Mouse (Mus musculus): ENCODE data around the gene Rhot1. TPM values are rescaled to one million over a fixed set of nuclear protein-coding genes. Genes with fewer than 3 reads are reported as not detected.

Gene Rhot1
- polyA plus RNA-seq (2015; fragmentation: Nextera tagmentation; extraction: Ambion mirVana): 57.6 and 60.4 TPM in 2 replicates

- no peaks in the 10 kb centered on the region for H3K9me3 ChIP-seq (ENCODE audit: low read length)
- H3K4me1 ChIP-seq (ENCODE audit: insufficient read depth, low read length): peaks cover 8% of the 10 kb centered on the region
- H3K36me3 ChIP-seq (ENCODE audit: insufficient read depth, low read length): peaks cover 4% of the 10 kb centered on the region; the same call in 1 of the 2 replicates
- peak within 1 kb of the TSS; percentile 95 for H3K27ac ChIP-seq (ENCODE audit: low read length)
- WGBS: under 1% methylated on average over 74 of the region's 78 CpGs
- H3K4me3 ChIP-seq (ENCODE audit: low read length): peak within 1 kb of the TSS; percentile 99
- H3K27me3 ChIP-seq (ENCODE audit: insufficient read depth, low read length): no peaks in the 10 kb centered on the region
- H3K9ac ChIP-seq (replicated peaks; ENCODE audit: low read length): peak within 1 kb of the TSS; percentile 92
- peak within 1 kb of the TSS; percentile 70 for H3K4me2 ChIP-seq (replicated peaks; ENCODE audit: low read depth, low read length)
- ATAC-seq (ENCODE audit: low FRiP score, low TSS enrichment): peak; percentile 95
Observed at GRCm38 (mm10) chr11:80208860-80209800, at the start of gene Rhot1. Rhot1 (plus strand) TSS chr11:80209019.

GRCm38 (mm10) chr11:80161041-80161440, 47.8 kb upstream of the Rhot1 start:
- 75% methylated on average over 4 of the region's 4 CpGs for WGBS

GRCm38 (mm10) chr11:80163362-80164116, 45.3 kb upstream of the Rhot1 start:
- peak overlapping the region; percentile 62 for H3K27ac ChIP-seq (ENCODE audit: low read length)
- H3K4me3 ChIP-seq (ENCODE audit: low read length): no peak overlapping the region
- H3K27me3 ChIP-seq (ENCODE audit: insufficient read depth, low read length): no peaks in the 10 kb centered on the region
- H3K4me2 ChIP-seq (replicated peaks; ENCODE audit: low read depth, low read length): no peak overlapping the region
- no peaks in the 10 kb centered on the region for H3K36me3 ChIP-seq (ENCODE audit: insufficient read depth, low read length)
- H3K9ac ChIP-seq (replicated peaks; ENCODE audit: low read length): no peak overlapping the region
- peaks cover 7% of the 10 kb centered on the region for H3K4me1 ChIP-seq (ENCODE audit: insufficient read depth, low read length)
- WGBS: 55% methylated on average over 7 of the region's 7 CpGs
- ATAC-seq (ENCODE audit: low FRiP score, low TSS enrichment): no peak
- H3K9me3 ChIP-seq (ENCODE audit: low read length): no peaks in the 10 kb centered on the region

More at GRCm38 (mm10) chr11:80161041-80161440, 47.8 kb upstream of the Rhot1 start:
- no peak overlapping the region for H3K27ac ChIP-seq (ENCODE audit: low read length)
- H3K4me1 ChIP-seq (ENCODE audit: insufficient read depth, low read length): peaks cover 7% of the 10 kb centered on the region
- H3K27me3 ChIP-seq (ENCODE audit: insufficient read depth, low read length): no peaks in the 10 kb centered on the region
- no peaks in the 10 kb centered on the region for H3K9me3 ChIP-seq (ENCODE audit: low read length)
- H3K9ac ChIP-seq (replicated peaks; ENCODE audit: low read length): no peak overlapping the region
- no peak overlapping the region for H3K4me2 ChIP-seq (replicated peaks; ENCODE audit: low read depth, low read length)
- H3K36me3 ChIP-seq (ENCODE audit: insufficient read depth, low read length): no peaks in the 10 kb centered on the region
- no peak overlapping the region for H3K4me3 ChIP-seq (ENCODE audit: low read length)
- ATAC-seq (ENCODE audit: low FRiP score, low TSS enrichment): no peak

- Histone ChIP-seq H3K36me3 (ENCODE audit: insufficient read depth, low read length) (no peaks in the 10 kb centered on the region), H3K4me2 (replicated peaks; ENCODE audit: low read depth, low read length) (no peak overlapping the region), H3K9ac (replicated peaks; ENCODE audit: low read length) (no peak overlapping the region), H3K27me3 (ENCODE audit: insufficient read depth, low read length) (no peaks in the 10 kb centered on the region), H3K9me3 (ENCODE audit: low read length) (no peaks in the 10 kb centered on the region), H3K4me3 (ENCODE audit: low read length) (no peak overlapping the region), H3K4me1 (ENCODE audit: insufficient read depth, low read length) (peaks cover 7% of the 10 kb centered on the region), H3K27ac (ENCODE audit: low read length) (0 out of 2 replicates have a peak overlapping the region, but pooled peaks have one; percentile 25)
- WGBS: 40% methylated on average over 2 of the region's 2 CpGs
- ATAC-seq (ENCODE audit: low FRiP score, low TSS enrichment): peak; percentile 78; the same call in 1 of the 2 replicates
Observed at GRCm38 (mm10) chr11:80164224-80164623, 44.6 kb upstream of the Rhot1 start.

- Histone ChIP-seq H3K4me2 (replicated peaks; ENCODE audit: low read depth, low read length) (no peak overlapping the region), H3K36me3 (ENCODE audit: insufficient read depth, low read length) (no peaks in the 10 kb centered on the region), H3K4me3 (ENCODE audit: low read length) (no peak overlapping the region), H3K9me3 (ENCODE audit: low read length) (no peaks in the 10 kb centered on the region), H3K9ac (replicated peaks; ENCODE audit: low read length) (no peak overlapping the region), H3K27me3 (ENCODE audit: insufficient read depth, low read length) (no peaks in the 10 kb centered on the region), H3K4me1 (ENCODE audit: insufficient read depth, low read length) (peaks cover 7% of the 10 kb centered on the region), H3K27ac (ENCODE audit: low read length) (no peak overlapping the region)
- 91% methylated on average over 9 of the region's 9 CpGs for WGBS
- no peak for ATAC-seq (ENCODE audit: low FRiP score, low TSS enrichment)
Observed at GRCm38 (mm10) chr11:80168121-80168520, 40.7 kb upstream of the Rhot1 start.

GRCm38 (mm10) chr11:80168611-80169249, 40.1 kb upstream of the Rhot1 start:
- no peaks in the 10 kb centered on the region for H3K27me3 ChIP-seq (ENCODE audit: insufficient read depth, low read length)
- H3K9ac ChIP-seq (replicated peaks; ENCODE audit: low read length): no peak overlapping the region
- H3K9me3 ChIP-seq (ENCODE audit: low read length): no peaks in the 10 kb centered on the region
- no peak overlapping the region for H3K27ac ChIP-seq (ENCODE audit: low read length)
- no peak overlapping the region for H3K4me3 ChIP-seq (ENCODE audit: low read length)
- no peak for ATAC-seq (ENCODE audit: low FRiP score, low TSS enrichment)
- 71% methylated on average over 4 of the region's 4 CpGs for WGBS
- no peaks in the 10 kb centered on the region for H3K36me3 ChIP-seq (ENCODE audit: insufficient read depth, low read length)
- no peak overlapping the region for H3K4me2 ChIP-seq (replicated peaks; ENCODE audit: low read depth, low read length)
- peaks cover 2% of the 10 kb centered on the region for H3K4me1 ChIP-seq (ENCODE audit: insufficient read depth, low read length)

- 89% methylated on average over 3 of the region's 3 CpGs for WGBS
- H3K27me3 ChIP-seq (ENCODE audit: insufficient read depth, low read length): no peaks in the 10 kb centered on the region
- H3K4me3 ChIP-seq (ENCODE audit: low read length): no peak overlapping the region
- no peaks in the 10 kb centered on the region for H3K9me3 ChIP-seq (ENCODE audit: low read length)
- no peak for ATAC-seq (ENCODE audit: low FRiP score, low TSS enrichment)
- H3K4me1 ChIP-seq (ENCODE audit: insufficient read depth, low read length): no peaks in the 10 kb centered on the region
- H3K36me3 ChIP-seq (ENCODE audit: insufficient read depth, low read length): no peaks in the 10 kb centered on the region
- no peak overlapping the region for H3K4me2 ChIP-seq (replicated peaks; ENCODE audit: low read depth, low read length)
- H3K27ac ChIP-seq (ENCODE audit: low read length): no peak overlapping the region
- no peak overlapping the region for H3K9ac ChIP-seq (replicated peaks; ENCODE audit: low read length)
Observed at GRCm38 (mm10) chr11:80169629-80170028, 39.2 kb upstream of the Rhot1 start.

GRCm38 (mm10) chr11:80170351-80170750, 38.5 kb upstream of the Rhot1 start:
- Histone ChIP-seq H3K27me3 (ENCODE audit: insufficient read depth, low read length) (no peaks in the 10 kb centered on the region), H3K4me3 (ENCODE audit: low read length) (no peak overlapping the region), H3K4me1 (ENCODE audit: insufficient read depth, low read length) (no peaks in the 10 kb centered on the region), H3K9ac (replicated peaks; ENCODE audit: low read length) (no peak overlapping the region), H3K27ac (ENCODE audit: low read length) (no peak overlapping the region), H3K4me2 (replicated peaks; ENCODE audit: low read depth, low read length) (no peak overlapping the region), H3K36me3 (ENCODE audit: insufficient read depth, low read length) (no peaks in the 10 kb centered on the region), H3K9me3 (ENCODE audit: low read length) (no peaks in the 10 kb centered on the region)
- WGBS: 72% methylated on average over 5 of the region's 5 CpGs
- ATAC-seq (ENCODE audit: low FRiP score, low TSS enrichment): no peak

- H3K4me2 ChIP-seq (replicated peaks; ENCODE audit: low read depth, low read length): no peak overlapping the region
- no peaks in the 10 kb centered on the region for H3K27me3 ChIP-seq (ENCODE audit: insufficient read depth, low read length)
- no peak overlapping the region for H3K4me3 ChIP-seq (ENCODE audit: low read length)
- no peaks in the 10 kb centered on the region for H3K9me3 ChIP-seq (ENCODE audit: low read length)
- no peak overlapping the region for H3K27ac ChIP-seq (ENCODE audit: low read length)
- no peaks in the 10 kb centered on the region for H3K36me3 ChIP-seq (ENCODE audit: insufficient read depth, low read length)
- H3K9ac ChIP-seq (replicated peaks; ENCODE audit: low read length): no peak overlapping the region
- H3K4me1 ChIP-seq (ENCODE audit: insufficient read depth, low read length): no peaks in the 10 kb centered on the region
- no peak for ATAC-seq (ENCODE audit: low FRiP score, low TSS enrichment)
- WGBS: 60% methylated on average over 4 of the region's 4 CpGs
Observed at GRCm38 (mm10) chr11:80171884-80172283, 36.9 kb upstream of the Rhot1 start.

All from kidney, embryonic 16.5 days (tissue).